Comparison of ENCODE assay signal across 7 mouse cellular contexts in genomic region chrX:99136431-99136966, GRCm38 (mm10). TPM values are rescaled to one million over a fixed set of nuclear protein-coding genes. Genes with fewer than 3 reads are reported as not detected.
A peak's percentile ranks its signal among the peaks of the same experiment; 100 is the strongest.
DNase-seq lines count a peak whose midpoint lies in the region; ATAC-seq and TF ChIP-seq lines count a peak whose summit lies in the region.

No protein-coding gene starts in this region.

- H3K36me3 ChIP-seq in forebrain, embryonic 15.5 days, result no peaks in the 10 kb centered on the region
- H3K36me3 ChIP-seq in intestine, embryonic 14.5 days (ENCODE audit: control insufficient read depth, insufficient read depth, low read length), result no peaks in the 10 kb centered on the region
- no peaks in the 10 kb centered on the region for H3K36me3 ChIP-seq in lung, embryonic 15.5 days
- no peaks in the 10 kb centered on the region for H3K36me3 ChIP-seq in stomach, embryonic 15.5 days

- TF ChIP-seq POLR2A in bone marrow macrophage, adult 2 months (IDR thresholded peaks at IDR 0.05; ENCODE audit: borderline replicate concordance, low read depth, low read length), result no peak

- no peaks in the 10 kb centered on the region for H3K4me1 ChIP-seq in bone marrow macrophage, adult 2 months (ENCODE audit: control insufficient read depth, insufficient read depth, low read length)
- H3K4me1 ChIP-seq in forebrain, embryonic 15.5 days, result peaks cover 26% of the 10 kb centered on the region
- peaks cover 11% of the 10 kb centered on the region for H3K4me1 ChIP-seq in intestine, embryonic 14.5 days (replicated peaks; ENCODE audit: control insufficient read depth, insufficient read depth, low read length)
- H3K4me1 ChIP-seq in lung, embryonic 15.5 days, result peaks cover 15% of the 10 kb centered on the region
- peaks cover 18% of the 10 kb centered on the region for H3K4me1 ChIP-seq in stomach, embryonic 15.5 days

- H3K27ac ChIP-seq in bone marrow macrophage, adult 2 months (ENCODE audit: insufficient read depth, low read depth, low read length), result no peak overlapping the region
- peak overlapping the region; percentile 90 for H3K27ac ChIP-seq in forebrain, embryonic 15.5 days (replicated peaks)
- H3K27ac ChIP-seq in intestine, embryonic 14.5 days (ENCODE audit: low read depth), result peak overlapping the region; percentile 80
- peak overlapping the region; percentile 86 for H3K27ac ChIP-seq in lung, embryonic 15.5 days
- H3K27ac ChIP-seq in stomach, embryonic 15.5 days, result peak overlapping the region; percentile 86

- 28% methylated on average over 50 of the region's 53 CpGs for WGBS in forebrain, embryonic 15.5 days
- 15% methylated on average over 41 of the region's 53 CpGs for WGBS in intestine, embryonic 14.5 days
- 23% methylated on average over 52 of the region's 53 CpGs for WGBS in lung, embryonic 15.5 days
- WGBS in stomach, embryonic 15.5 days, result 12% methylated on average over 53 of the region's 53 CpGs

- peak overlapping the region; percentile 81 for H3K9ac ChIP-seq in forebrain, embryonic 15.5 days (replicated peaks)
- peak overlapping the region; percentile 78 for H3K9ac ChIP-seq in intestine, embryonic 14.5 days (ENCODE audit: low read length)
- H3K9ac ChIP-seq in lung, embryonic 15.5 days, result peak overlapping the region; percentile 75
- peak overlapping the region; percentile 57 for H3K9ac ChIP-seq in stomach, embryonic 15.5 days

- peak overlapping the region; percentile 83 for H3K4me2 ChIP-seq in forebrain, embryonic 15.5 days (replicated peaks)
- peak overlapping the region; percentile 52 for H3K4me2 ChIP-seq in intestine, embryonic 14.5 days (ENCODE audit: low read length)
- H3K4me2 ChIP-seq in lung, embryonic 15.5 days, result peak overlapping the region; percentile 64
- peak overlapping the region; percentile 58 for H3K4me2 ChIP-seq in stomach, embryonic 15.5 days

- ATAC-seq in forebrain, embryonic 15.5 days (replicated peaks), result no peak
- ATAC-seq in intestine, embryonic 14.5 days (replicated peaks; ENCODE audit: low FRiP score, low TSS enrichment, low read depth), result peak; percentile 5; the same call in 1 of the 2 replicates
- ATAC-seq in lung, embryonic 15.5 days (ENCODE audit: borderline replicate concordance, extremely low read depth, low FRiP score, low TSS enrichment), result no peak
- ATAC-seq in stomach, embryonic 15.5 days (ENCODE audit: insufficient read depth, low FRiP score, low read depth), result no peak

- peak; percentile 22 for DNase-seq in right cerebral cortex, postnatal 25 days
- DNase-seq in right cerebral cortex, postnatal 4 days, result no peak
- DNase-seq in intestine, embryonic 14.5 days (ENCODE audit: low spot score), result peak; percentile 66

- H3K4me3 ChIP-seq in bone marrow macrophage, adult 2 months (ENCODE audit: insufficient read depth, low read length), result peak overlapping the region; percentile 63
- peak overlapping the region; percentile 76 for H3K4me3 ChIP-seq in forebrain, embryonic 15.5 days
- H3K4me3 ChIP-seq in intestine, embryonic 14.5 days (ENCODE audit: low read depth, low read length), result peak overlapping the region; percentile 61
- peak overlapping the region; percentile 67 for H3K4me3 ChIP-seq in lung, embryonic 15.5 days
- H3K4me3 ChIP-seq in stomach, embryonic 15.5 days (replicated peaks), result peak overlapping the region; percentile 62

- no peak for TF ChIP-seq CTCF in bone marrow macrophage, adult 2 months (IDR thresholded peaks at IDR 0.05; ENCODE audit: low read depth, low read length)

- no peaks in the 10 kb centered on the region for H3K27me3 ChIP-seq in forebrain, embryonic 15.5 days
- H3K27me3 ChIP-seq in intestine, embryonic 14.5 days (replicated peaks; ENCODE audit: control insufficient read depth, insufficient read depth, low read length), result no peaks in the 10 kb centered on the region
- H3K27me3 ChIP-seq in lung, embryonic 15.5 days, result no peaks in the 10 kb centered on the region; the same call in 1 of the 2 replicates
- no peaks in the 10 kb centered on the region for H3K27me3 ChIP-seq in stomach, embryonic 15.5 days (replicated peaks)

- H3K9me3 ChIP-seq in forebrain, embryonic 15.5 days, result no peaks in the 10 kb centered on the region
- H3K9me3 ChIP-seq in intestine, embryonic 14.5 days (ENCODE audit: control insufficient read depth, low read length), result no peaks in the 10 kb centered on the region
- H3K9me3 ChIP-seq in lung, embryonic 15.5 days, result no peaks in the 10 kb centered on the region
- H3K9me3 ChIP-seq in stomach, embryonic 15.5 days, result no peaks in the 10 kb centered on the region

RNA-seq across cellular contexts. Expression of gene Efnb1, which starts 0.6 kb away (rescaled TPM):
- 1.9 and 2.7 TPM in 2 replicates for polyA plus RNA-seq in bone marrow macrophage, adult 2 months (2012; ENCODE audit: insufficient read depth, insufficient read length, missing spikeins)
- polyA plus RNA-seq in forebrain, embryonic 15.5 days (2015; fragmentation: Nextera tagmentation; extraction: Ambion mirVana), result 74.8 and 86.5 TPM in 2 replicates
- 24.5 and 26.9 TPM in 2 replicates for polyA plus RNA-seq in intestine, embryonic 14.5 days (2014; fragmentation: Nextera tagmentation; extraction: Ambion mirVana)
- 44.1 and 47.3 TPM in 2 replicates for polyA plus RNA-seq in lung, embryonic 15.5 days (2015; fragmentation: Nextera tagmentation; extraction: Ambion mirVana)
- polyA plus RNA-seq in stomach, embryonic 15.5 days (2015; fragmentation: Nextera tagmentation; extraction: Ambion mirVana), result 32.1 and 34.6 TPM in 2 replicates
